Mouse (Mus musculus) megakaryocyte, embryonic 14.5 days (primary cell): ENCODE results near the gene Snrnp40. TPM values are rescaled to one million over a fixed set of nuclear protein-coding genes. Genes with fewer than 3 reads are reported as not detected.

Experiments
- H3K27me3 ChIP-seq: replicated peaks from 2 replicates; pipeline ENCODE3; 2012; ENCODE audit warnings: inconsistent platforms
- H3K36me3 ChIP-seq: replicated peaks from 2 replicates; pipeline ENCODE3; 2012; ENCODE audit warnings: low read length, inconsistent platforms, mixed read lengths
- H3K4me1 ChIP-seq: 2 replicates; pipeline ENCODE4 v1.6.1; 2012; ENCODE audit warnings: inconsistent platforms
- H3K4me3 ChIP-seq: replicated peaks from 2 replicates; pipeline ENCODE3; 2012; ENCODE audit warnings: moderate library complexity, mild to moderate bottlenecking, inconsistent platforms
- H3K9me3 ChIP-seq: 2 replicates; pipeline ENCODE4 v1.6.1; 2012; ENCODE audit warnings: inconsistent platforms
- FLI1 ChIP-seq: IDR thresholded peaks from 2 replicates; pipeline ENCODE4 v1.6.1; 2012; ENCODE audit warnings: low read length, inconsistent platforms, mixed read lengths
- GATA1 ChIP-seq: IDR thresholded peaks from 3 replicates; pipeline ENCODE4 v1.6.1; 2012; ENCODE audit warnings: mixed read lengths, low read length, inconsistent platforms, borderline replicate concordance
- polyA plus RNA-seq: library from polyadenylated mRNA; stranded (reverse); fragments of >175 nt; gene quantifications from 2 replicates; pipeline ENCODE4 v1.2.3, GENCODE M21; 2012; ENCODE audit warnings: low replicate concordance; ENCODE audit not compliant: insufficient read depth

Gene Snrnp40
- polyA plus RNA-seq, 1 experiment, result 33.2 TPM

GRCm38 (mm10) chr4:130376675-130377074 lies 16.7 kb downstream of the Snrnp40 start:
- Histone ChIP-seq H3K36me3 (peaks cover 95% of the 10 kb centered on the region), H3K4me3 (no peak overlapping the region), H3K9me3 (0 out of 2 replicates have a peak, but pooled peaks cover 3% of the 10 kb centered on the region), H3K27me3 (no peaks in the 10 kb centered on the region), H3K4me1 (peaks cover 5% of the 10 kb centered on the region; the same call in 1 of the 2 replicates)
- TF ChIP-seq GATA1 (no peak), FLI1 (no peak)

GRCm38 (mm10) chr4:130377500-130377899 lies 17.6 kb downstream of the Snrnp40 start:
- Histone ChIP-seq H3K27me3 (no peaks in the 10 kb centered on the region), H3K4me3 (no peak overlapping the region), H3K9me3 (0 out of 2 replicates have a peak, but pooled peaks cover 3% of the 10 kb centered on the region), H3K4me1 (peaks cover 5% of the 10 kb centered on the region; the same call in 1 of the 2 replicates), H3K36me3 (peaks cover 100% of the 10 kb centered on the region)
- TF ChIP-seq GATA1 (no peak), FLI1 (no peak)

- H3K4me1 ChIP-seq, result peaks cover 5% of the 10 kb centered on the region; the same call in 1 of the 2 replicates
- H3K36me3 ChIP-seq, result peaks cover 100% of the 10 kb centered on the region
Observed at GRCm38 (mm10) chr4:130379181-130379580, 19.2 kb downstream of the Snrnp40 start.

GRCm38 (mm10) chr4:130380418-130380817 lies 20.5 kb downstream of the Snrnp40 start:
- H3K4me1 ChIP-seq, result peaks cover 5% of the 10 kb centered on the region; the same call in 1 of the 2 replicates
- no peaks in the 10 kb centered on the region for H3K27me3 ChIP-seq
- no peak for TF ChIP-seq GATA1
- TF ChIP-seq FLI1, result no peak
- peaks cover 100% of the 10 kb centered on the region for H3K36me3 ChIP-seq
- no peak overlapping the region for H3K4me3 ChIP-seq
- 0 out of 2 replicates have a peak, but pooled peaks cover 3% of the 10 kb centered on the region for H3K9me3 ChIP-seq

More at GRCm38 (mm10) chr4:130379181-130379580, 19.2 kb downstream of the Snrnp40 start:
- Histone ChIP-seq H3K27me3 (no peaks in the 10 kb centered on the region), H3K4me3 (no peak overlapping the region), H3K9me3 (0 out of 2 replicates have a peak, but pooled peaks cover 3% of the 10 kb centered on the region)
- TF ChIP-seq GATA1, result no peak
- TF ChIP-seq FLI1, result no peak

DNA sequence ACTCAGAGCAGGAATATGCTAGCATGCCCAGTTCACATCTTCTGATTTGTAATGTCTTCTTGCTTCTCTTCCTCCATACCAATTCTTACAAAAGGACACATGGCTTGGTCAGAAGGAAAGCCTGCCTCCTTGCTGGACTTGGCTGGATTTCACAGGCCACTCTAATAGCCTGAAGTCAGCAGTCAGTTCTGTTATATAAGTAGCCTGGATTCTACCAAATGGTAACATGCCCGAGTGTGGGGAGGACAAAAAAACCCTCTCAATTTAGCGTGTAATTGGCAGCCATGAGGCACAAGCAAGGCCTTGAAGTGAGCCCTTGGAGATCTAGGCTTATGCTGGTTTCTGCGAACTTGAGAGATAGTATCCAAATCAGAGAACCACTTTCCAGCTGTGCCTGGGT lies 27.3 kb downstream of the Snrnp40 start:
- TF ChIP-seq FLI1, result no peak
- TF ChIP-seq GATA1, result no peak
- Histone ChIP-seq H3K27me3 (no peaks in the 10 kb centered on the region), H3K4me3 (no peak overlapping the region), H3K4me1 (no peaks in the 10 kb centered on the region), H3K36me3 (peaks cover 91% of the 10 kb centered on the region), H3K9me3 (no peaks in the 10 kb centered on the region)

DNA sequence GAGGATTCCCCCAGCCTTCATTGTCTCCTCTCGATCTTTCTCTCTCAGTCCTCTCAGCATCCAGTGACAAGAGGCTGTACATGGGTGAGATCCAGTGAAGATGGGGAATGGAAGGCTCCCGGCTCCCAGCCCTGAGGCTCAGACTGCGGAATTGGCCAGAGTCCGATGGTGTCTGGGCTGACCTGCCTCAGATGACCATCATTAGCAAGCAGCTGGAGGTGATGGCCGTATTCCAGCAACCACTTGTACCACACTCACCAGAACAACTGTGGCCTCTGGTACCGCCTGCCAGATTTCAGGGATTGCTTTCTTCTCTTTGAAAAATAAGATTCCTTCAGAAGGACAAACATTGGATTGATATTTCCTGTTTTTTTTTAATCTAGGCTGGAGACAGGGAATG lies 29.6 kb downstream of the Snrnp40 start:
- no peak for TF ChIP-seq GATA1
- TF ChIP-seq FLI1, result no peak
- Histone ChIP-seq H3K4me1 (no peaks in the 10 kb centered on the region), H3K4me3 (no peak overlapping the region), H3K27me3 (no peaks in the 10 kb centered on the region), H3K9me3 (no peaks in the 10 kb centered on the region), H3K36me3 (peaks cover 69% of the 10 kb centered on the region)

DNA sequence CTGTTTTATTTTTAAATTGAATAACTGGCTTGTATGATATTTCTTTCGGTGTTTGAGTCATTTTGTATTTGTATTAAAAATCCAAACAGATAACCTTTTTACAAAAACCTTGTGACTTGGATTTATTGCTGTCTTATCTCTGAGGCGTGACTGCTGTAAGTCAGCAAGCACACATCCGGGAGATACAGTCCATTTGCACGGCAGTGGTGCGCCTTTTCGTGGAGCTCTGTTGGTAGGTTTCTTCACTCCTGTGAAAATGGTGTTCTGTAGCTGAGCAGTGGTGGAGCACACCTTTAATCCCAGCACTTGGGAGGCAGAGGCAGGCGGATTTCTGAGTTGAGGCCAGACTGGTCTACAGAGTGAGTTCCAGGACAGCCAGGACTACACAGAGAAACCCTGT lies 30.0 kb downstream of the Snrnp40 start:
- H3K4me1 ChIP-seq, result no peaks in the 10 kb centered on the region
- no peaks in the 10 kb centered on the region for H3K9me3 ChIP-seq
- no peak overlapping the region for H3K4me3 ChIP-seq
- no peaks in the 10 kb centered on the region for H3K27me3 ChIP-seq
- peaks cover 65% of the 10 kb centered on the region for H3K36me3 ChIP-seq
- TF ChIP-seq FLI1 (no peak), GATA1 (no peak)

- H3K4me1 ChIP-seq, result no peaks in the 10 kb centered on the region
- no peak overlapping the region for H3K4me3 ChIP-seq
- H3K27me3 ChIP-seq, result no peaks in the 10 kb centered on the region
- peaks cover 52% of the 10 kb centered on the region for H3K36me3 ChIP-seq
- no peaks in the 10 kb centered on the region for H3K9me3 ChIP-seq
- no peak for TF ChIP-seq GATA1
Observed at GRCm38 (mm10) chr4:130391265-130391664, 31.3 kb downstream of the Snrnp40 start.

Other genes starting within 250 kb of the Snrnp40 start
- gene Hcrtr1, start 220.8 kb upstream of the Snrnp40 start, polyA plus RNA-seq, result not detected in 2 replicates
- gene Tinagl1, start 185.0 kb upstream of the Snrnp40 start, polyA plus RNA-seq, result 1.2 TPM in 1 of 2 replicates, not detected in the other
- 0.11 TPM in 1 of 2 replicates, not detected in the other for gene Gm853, start 137.7 kb upstream of the Snrnp40 start, polyA plus RNA-seq
- gene Serinc2, start 80.9 kb upstream of the Snrnp40 start, polyA plus RNA-seq, result 0.39 TPM in 1 of 2 replicates, not detected in the other
- gene Fabp3, start 51.5 kb upstream of the Snrnp40 start, polyA plus RNA-seq, result 0.88 TPM in 1 of 2 replicates, not detected in the other
- 1.5 TPM in 1 of 2 replicates, not detected in the other for gene Gm10570, start 51.5 kb upstream of the Snrnp40 start, polyA plus RNA-seq
- gene Zcchc17, start 189 bp upstream of the Snrnp40 start, polyA plus RNA-seq, result 26.7 and 32.2 TPM in 2 replicates
- not detected in 2 replicates for gene Nkain1, start 214.0 kb downstream of the Snrnp40 start, polyA plus RNA-seq